ENCODE assay signal across 21 mouse cellular contexts in genomic region chr4:65192810-65193209, GRCm38 (mm10).
DNase-seq lines count a peak whose midpoint lies in the region; ATAC-seq and TF ChIP-seq lines count a peak whose summit lies in the region.
"Had no signal": no experiment of that assay in that cellular context is flagged by ENCODE, and none has a peak within 500 bp of the region (broad histone marks: within the 10 kb centered on the region; RNA-seq: fewer than 3 reads in every experiment).

No protein-coding gene starts in this region.

- H3K36me3 ChIP-seq in midbrain, embryonic 11.5 days (ENCODE audit: control insufficient read depth, insufficient read depth, low read length) = no peaks in the 10 kb centered on the region
- peaks cover 28% of the 10 kb centered on the region; the same call in 1 of the 2 replicates for H3K36me3 ChIP-seq in midbrain, embryonic 10.5 days
- H3K36me3 ChIP-seq in forebrain, embryonic 10.5 days (replicated peaks) = peaks cover 7% of the 10 kb centered on the region
- H3K36me3 ChIP-seq: embryonic facial prominence, embryonic 13.5 days; embryonic facial prominence, embryonic 15.5 days; forebrain, embryonic 15.5 days had no signal

- peak; percentile 45 for DNase-seq in midbrain, embryonic 11.5 days (ENCODE audit: low spot score, missing footprints)
- DNase-seq in midbrain, embryonic 10.5 days (ENCODE audit: low spot score) = no peak
- peak; percentile 57 for DNase-seq in hindlimb bud, embryonic 11.5 days (ENCODE audit: extremely low spot score, low read depth, low spot score)
- no peak for DNase-seq in lung, adult 2 months
- DNase-seq in forebrain, embryonic 10.5 days (ENCODE audit: extremely low spot score, low spot score) = no peak
- DNase-seq: adrenal gland, adult 2 months; adrenal gland, postnatal 10 days; adrenal gland, postnatal 25 days; cerebellum, adult 11 months; cerebellum, adult 18-20 months; cerebellum, adult 8-10 months; cerebellum, adult 9-11 months; cerebellum, postnatal 14 days; cerebellum, postnatal 36 days; embryo, embryonic 11 days; forebrain, postnatal 0 days had no signal

- no peak for ATAC-seq in midbrain, embryonic 11.5 days (ENCODE audit: low FRiP score)
- ATAC-seq: forebrain, embryonic 13.5 days; forebrain, embryonic 15.5 days; forebrain, postnatal 0 days had no signal

- no peak for TF ChIP-seq CTCF in lung, adult 2 months (IDR thresholded peaks at IDR 0.05; ENCODE audit: insufficient read depth, low read length)

- H3K9me3 ChIP-seq in midbrain, embryonic 11.5 days (ENCODE audit: control insufficient read depth, low read length) = no peaks in the 10 kb centered on the region
- no peaks in the 10 kb centered on the region for H3K9me3 ChIP-seq in midbrain, embryonic 10.5 days (replicated peaks)
- no peaks in the 10 kb centered on the region for H3K9me3 ChIP-seq in forebrain, embryonic 10.5 days
- H3K9me3 ChIP-seq: embryonic facial prominence, embryonic 13.5 days; embryonic facial prominence, embryonic 15.5 days; forebrain, embryonic 13.5 days; forebrain, embryonic 15.5 days had no signal

- no peak overlapping the region for H3K9ac ChIP-seq in midbrain, embryonic 11.5 days (ENCODE audit: low read length)
- H3K9ac ChIP-seq: embryonic facial prominence, embryonic 13.5 days; embryonic facial prominence, embryonic 15.5 days; forebrain, embryonic 13.5 days; forebrain, embryonic 15.5 days; forebrain, postnatal 0 days had no signal

- no peak for TF ChIP-seq POLR2A in lung, adult 2 months (IDR thresholded peaks at IDR 0.05; ENCODE audit: borderline replicate concordance, extremely low read depth, low read depth, low read length)

- H3K27me3 ChIP-seq in midbrain, embryonic 11.5 days (ENCODE audit: control insufficient read depth, insufficient read depth, low read length) = no peaks in the 10 kb centered on the region
- no peaks in the 10 kb centered on the region for H3K27me3 ChIP-seq in midbrain, embryonic 10.5 days (ENCODE audit: low read depth, poor library complexity, severe bottlenecking)
- H3K27me3 ChIP-seq in forebrain, embryonic 10.5 days (ENCODE audit: poor library complexity, severe bottlenecking) = no peaks in the 10 kb centered on the region
- H3K27me3 ChIP-seq: embryonic facial prominence, embryonic 13.5 days; embryonic facial prominence, embryonic 15.5 days; forebrain, embryonic 13.5 days; forebrain, embryonic 15.5 days had no signal

- no peak overlapping the region for H3K27ac ChIP-seq in midbrain, embryonic 11.5 days (ENCODE audit: low read depth, low read length)
- H3K27ac ChIP-seq in midbrain, embryonic 10.5 days (replicated peaks) = no peak overlapping the region
- no peak overlapping the region for H3K27ac ChIP-seq in forebrain, embryonic 10.5 days
- H3K27ac ChIP-seq: embryonic facial prominence, embryonic 13.5 days; embryonic facial prominence, embryonic 15.5 days; forebrain, embryonic 13.5 days; forebrain, embryonic 15.5 days had no signal

- no peak overlapping the region for H3K4me3 ChIP-seq in midbrain, embryonic 11.5 days (ENCODE audit: low read depth, low read length)
- H3K4me3 ChIP-seq in midbrain, embryonic 10.5 days = no peak overlapping the region
- no peak overlapping the region for H3K4me3 ChIP-seq in lung, adult 2 months (replicated peaks; ENCODE audit: extremely low read depth, low read depth, low read length)
- H3K4me3 ChIP-seq in forebrain, embryonic 10.5 days = no peak overlapping the region
- H3K4me3 ChIP-seq: embryonic facial prominence, embryonic 13.5 days; embryonic facial prominence, embryonic 15.5 days; erythroblast, embryonic 14.5 days; forebrain, embryonic 13.5 days; forebrain, embryonic 15.5 days had no signal

- H3K4me2 ChIP-seq in midbrain, embryonic 11.5 days = no peak overlapping the region
- H3K4me2 ChIP-seq: embryonic facial prominence, embryonic 13.5 days; embryonic facial prominence, embryonic 15.5 days; forebrain, embryonic 13.5 days; forebrain, embryonic 15.5 days had no signal

- WGBS in midbrain, embryonic 11.5 days = 87% methylated on average over 3 of the region's 3 CpGs
- 96% methylated on average over 3 of the region's 3 CpGs for WGBS in midbrain, embryonic 10.5 days
- 81% methylated on average over 3 of the region's 3 CpGs for WGBS in lung, adult 2 months
- WGBS in forebrain, embryonic 10.5 days = 92% methylated on average over 3 of the region's 3 CpGs

- H3K4me1 ChIP-seq in midbrain, embryonic 11.5 days (ENCODE audit: control insufficient read depth, insufficient read depth, low read length) = no peaks in the 10 kb centered on the region
- H3K4me1 ChIP-seq in midbrain, embryonic 10.5 days = no peaks in the 10 kb centered on the region
- H3K4me1 ChIP-seq in lung, adult 2 months (ENCODE audit: control insufficient read depth, insufficient read depth, low read length) = no peaks in the 10 kb centered on the region
- peaks cover 7% of the 10 kb centered on the region for H3K4me1 ChIP-seq in forebrain, embryonic 10.5 days
- H3K4me1 ChIP-seq: embryonic facial prominence, embryonic 13.5 days; embryonic facial prominence, embryonic 15.5 days; forebrain, embryonic 15.5 days had no signal

Comparison
In these comparisons a context has a peak if more than half of its experiments do, and no peak if none do; other contexts are left out.
1. DNase-seq: peak in midbrain, embryonic 11.5 days (single experiment) and hindlimb bud, embryonic 11.5 days (single experiment); none in midbrain, embryonic 10.5 days (single experiment), lung, adult 2 months (single experiment) and forebrain, embryonic 10.5 days (single experiment).